Mouse (Mus musculus): ENCODE data around the gene Col12a1. TPM values are rescaled to one million over a fixed set of nuclear protein-coding genes. Genes with fewer than 3 reads are reported as not detected.
A peak's percentile ranks its signal among the peaks of the same experiment; 100 is the strongest.
"Not testable (repeated sequence)": the region's sequence is repeated elsewhere in the genome, so short reads cannot be mapped to it uniquely, and the experiment has no call there.

Gene Col12a1
- total RNA-seq, 2 experiments from 2014 or later = 10.9 to 15.5 TPM

DNA sequence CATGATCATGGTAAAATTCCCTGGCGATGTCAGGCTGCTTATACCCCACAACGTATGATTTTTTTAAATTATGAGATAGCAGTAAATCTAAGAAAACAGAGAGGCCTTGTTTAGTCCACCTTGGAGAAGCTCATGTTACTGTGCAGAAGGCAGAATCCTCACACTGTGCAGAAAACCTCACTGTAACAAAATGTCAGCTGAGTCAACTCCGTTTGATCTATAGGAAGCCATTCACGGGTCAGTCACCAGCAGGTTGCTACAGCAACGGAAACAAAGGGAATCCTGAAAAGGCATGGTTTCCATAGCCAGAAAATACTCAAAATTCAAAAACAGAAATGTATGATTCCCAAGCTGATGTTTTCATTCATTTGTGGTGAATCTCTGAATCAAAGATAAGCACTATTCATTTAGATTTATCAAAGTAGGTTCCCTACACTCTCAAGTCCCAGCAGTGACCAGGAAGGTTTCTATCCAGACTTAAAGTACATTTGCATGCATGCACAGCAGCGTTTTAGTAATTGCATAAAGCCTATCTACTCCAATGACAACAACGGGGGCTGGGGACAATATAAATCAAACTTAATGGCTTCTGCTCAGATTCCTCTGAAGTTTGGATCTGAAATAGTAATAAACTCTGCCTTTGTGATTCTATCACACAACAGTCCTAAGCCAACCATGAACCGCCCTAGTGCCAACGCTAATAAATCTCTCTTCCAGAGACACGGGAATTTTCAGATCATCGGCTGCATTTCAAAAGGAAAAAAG, 28.7 kb downstream of the Col12a1 start:
- DNase-seq (ENCODE audit: low spot score in 2 of 2) = no peak

- no peak for DNase-seq (ENCODE audit: low spot score in 2 of 2)
Measured at GRCm38 (mm10) chr9:79689342-79689741, 29.3 kb downstream of the Col12a1 start.

DNA sequence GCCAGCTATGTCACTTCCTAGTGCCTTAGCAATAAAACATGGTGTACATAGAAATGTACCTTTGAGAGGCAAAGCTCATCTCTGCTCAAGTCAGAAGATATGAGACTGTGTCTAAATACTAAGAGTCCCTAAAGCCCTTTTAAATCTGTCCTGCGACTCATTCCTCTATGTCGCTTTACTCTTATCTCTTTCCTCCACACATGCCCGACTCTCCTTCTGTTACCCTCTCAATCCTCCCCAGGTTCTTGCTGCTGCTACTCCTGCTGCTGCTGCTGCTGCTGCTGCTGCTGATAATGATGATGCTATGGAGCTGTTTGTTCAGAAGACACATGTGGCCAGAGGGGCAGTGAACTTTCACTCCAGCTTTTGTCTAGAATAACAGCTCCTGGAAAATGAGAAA, 31.4 kb downstream of the Col12a1 start:
- no peak for DNase-seq (ENCODE audit: low spot score in 2 of 2)

DNA sequence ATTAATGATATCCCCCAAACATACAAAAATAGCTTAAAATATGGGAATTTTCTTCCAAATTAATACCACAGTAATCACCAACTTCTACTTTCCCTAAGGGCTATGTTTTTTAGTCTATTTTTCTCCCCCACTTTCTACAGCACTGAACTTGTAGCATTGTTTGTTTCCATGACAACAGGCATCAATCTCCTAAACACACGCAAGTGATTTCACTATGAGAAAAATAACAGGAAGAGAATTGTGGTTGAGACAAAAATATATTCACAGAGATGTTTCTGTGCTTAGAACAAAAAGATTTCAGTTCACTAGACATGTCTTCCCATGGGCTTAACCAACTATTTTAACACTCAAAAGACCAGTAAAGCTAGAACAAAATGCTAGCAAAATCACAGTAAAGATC, 32.6 kb downstream of the Col12a1 start:
- no peak for DNase-seq (ENCODE audit: low spot score in 2 of 2)

- no peak for DNase-seq (ENCODE audit: low spot score in 2 of 2)
Measured at GRCm38 (mm10) chr9:79680453-79681240, 38.0 kb downstream of the Col12a1 start.

GRCm38 (mm10) chr9:79668806-79669205, 49.8 kb downstream of the Col12a1 start:
- DNase-seq (ENCODE audit: low spot score in 2 of 2) = not testable (repeated sequence)

- no peak for DNase-seq (ENCODE audit: low spot score in 2 of 2)
Measured at GRCm38 (mm10) chr9:79653327-79654150, 65.1 kb downstream of the Col12a1 start.

GRCm38 (mm10) chr9:79648587-79648986, 70.0 kb downstream of the Col12a1 start:
- DNase-seq (ENCODE audit: low spot score in 2 of 2) = peak in 1 of 2 experiments; percentile 11

DNA sequence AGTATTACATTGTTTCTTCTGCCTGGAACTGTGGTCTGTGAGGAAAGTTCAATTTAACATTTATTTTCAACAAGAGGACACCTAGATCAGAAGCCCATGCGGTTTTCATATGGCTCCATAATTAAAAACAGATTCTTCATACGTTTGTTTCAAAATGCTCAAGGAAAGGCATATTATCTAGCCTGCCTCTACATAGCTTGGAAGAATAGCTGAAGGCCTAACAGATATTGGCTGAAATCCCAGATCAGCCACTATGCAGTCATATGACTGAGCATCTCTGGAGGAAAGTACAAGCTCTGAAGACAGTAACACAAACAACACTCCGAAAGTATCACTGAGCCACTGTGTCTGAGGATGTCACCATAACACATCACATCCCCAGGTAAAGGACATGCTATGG, 72.9 kb downstream of the Col12a1 start:
- no peak for DNase-seq (ENCODE audit: low spot score in 2 of 2)

DNA sequence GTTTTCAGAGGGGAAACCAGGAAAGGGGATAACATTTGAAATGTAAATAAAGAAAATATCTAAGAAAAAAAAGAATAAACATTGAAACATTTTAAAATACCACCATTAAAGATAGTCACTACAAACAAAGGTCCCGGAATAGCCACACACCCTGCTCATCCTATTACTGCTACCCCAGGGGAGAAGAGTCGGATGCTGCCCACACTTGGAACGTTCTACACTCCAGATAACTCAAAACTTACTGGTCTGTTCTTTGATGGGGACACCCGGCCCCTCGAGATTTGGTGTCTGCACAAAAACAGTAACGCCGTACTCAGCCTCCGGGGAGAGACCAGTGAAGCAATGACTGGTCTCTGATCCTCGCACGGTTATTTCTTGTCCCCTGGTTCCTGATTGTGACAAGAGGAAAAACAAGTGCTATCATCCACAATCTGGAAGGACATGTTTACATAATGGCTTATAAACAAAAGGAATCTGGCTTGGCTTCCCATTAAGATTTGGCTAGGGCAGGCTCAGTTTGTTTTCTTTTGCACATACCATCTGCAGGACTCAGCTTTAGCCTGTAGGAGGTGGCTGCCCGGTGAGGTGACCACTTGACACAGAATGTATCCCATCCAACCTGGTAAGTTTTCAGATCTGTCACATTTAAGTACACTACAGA, 79.1 kb downstream of the Col12a1 start:
- no peak for DNase-seq (ENCODE audit: low spot score in 2 of 2)

GRCm38 (mm10) chr9:79637879-79638278, 80.8 kb downstream of the Col12a1 start:
- no peak for DNase-seq (ENCODE audit: low spot score in 2 of 2)

DNA sequence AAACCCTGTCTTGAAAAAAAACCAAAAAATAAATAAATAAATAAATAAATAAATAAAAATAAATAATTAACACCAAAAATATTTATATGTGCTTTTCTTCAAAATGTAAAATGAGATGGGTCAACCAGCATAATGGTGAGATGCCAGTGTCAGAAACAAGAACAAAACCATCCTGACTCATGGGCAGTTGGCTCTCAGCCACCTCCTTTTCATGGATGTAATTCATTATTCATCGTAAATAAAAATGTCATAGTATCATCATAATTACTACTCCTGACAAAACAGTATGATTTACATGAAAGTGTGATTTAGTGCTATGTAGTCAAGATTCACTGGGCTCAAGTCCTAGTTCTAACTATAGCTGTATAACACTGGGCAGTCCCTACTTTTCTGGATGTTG, 84.6 kb downstream of the Col12a1 start:
- DNase-seq (ENCODE audit: low spot score in 2 of 2) = no peak

DNA sequence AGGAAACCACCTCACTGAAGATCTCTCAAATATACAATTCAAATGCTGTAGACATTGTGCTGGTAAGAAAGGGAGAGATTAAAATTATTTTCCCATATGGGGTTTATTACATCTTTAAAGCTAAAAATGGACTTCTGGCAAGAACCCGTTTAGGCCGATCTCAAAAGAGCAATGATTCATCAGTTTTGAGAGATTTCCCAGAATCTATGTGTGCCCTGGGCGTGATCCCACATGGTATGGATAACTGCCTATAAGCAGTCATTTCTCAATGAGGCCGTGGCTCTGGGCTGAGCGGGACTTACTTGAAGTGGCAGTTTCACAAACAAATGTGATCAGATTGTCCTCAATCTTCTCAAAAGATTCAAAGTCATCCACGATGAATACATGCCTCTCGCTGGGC, 87.4 kb downstream of the Col12a1 start:
- DNase-seq (ENCODE audit: low spot score in 2 of 2) = no peak

GRCm38 (mm10) chr9:79618839-79619597, 99.6 kb downstream of the Col12a1 start:
- DNase-seq (ENCODE audit: low spot score in 2 of 2) = no peak

- no peak for DNase-seq (ENCODE audit: low spot score in 2 of 2)
Measured at GRCm38 (mm10) chr9:79617336-79617735, 101.3 kb downstream of the Col12a1 start.

DNA sequence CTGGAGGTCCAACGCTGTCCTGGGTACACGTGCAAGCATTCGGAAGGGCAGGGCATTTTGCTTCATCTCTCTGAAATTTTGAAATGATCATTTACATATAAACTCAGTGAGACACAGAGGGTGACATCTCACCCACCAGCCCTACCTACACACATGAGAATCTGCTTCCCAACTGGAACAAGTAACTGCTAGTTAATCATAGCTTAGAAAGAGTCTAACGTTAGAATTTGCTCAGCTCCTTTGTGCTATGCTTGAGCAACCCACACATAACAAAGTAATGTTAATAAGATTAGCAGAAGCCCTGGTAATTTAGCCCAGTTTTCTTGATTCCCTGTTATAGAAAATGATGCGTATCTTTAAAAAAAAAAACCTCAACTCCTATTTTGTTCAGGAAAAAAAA, 102.6 kb downstream of the Col12a1 start:
- no peak for DNase-seq (ENCODE audit: low spot score in 2 of 2)

DNA sequence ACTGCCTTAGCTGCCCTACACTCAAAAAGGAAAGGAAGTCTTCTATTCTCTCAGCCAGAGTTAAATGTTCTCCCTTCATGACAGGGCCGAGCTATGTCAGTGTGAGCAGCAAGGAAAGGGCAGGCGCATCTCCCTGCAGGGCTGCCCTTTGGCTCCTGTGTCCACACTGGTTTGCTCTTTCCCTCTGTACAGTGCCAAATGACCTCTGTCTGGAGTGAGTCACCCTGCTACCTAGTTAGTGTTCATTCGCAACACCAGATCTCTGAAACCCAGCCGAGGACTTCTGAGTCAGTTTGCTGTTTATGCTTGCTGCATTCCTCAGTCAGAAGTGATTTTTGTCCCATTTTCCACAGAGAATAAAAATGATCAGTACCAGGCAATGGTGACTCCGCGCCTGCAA, 108.3 kb downstream of the Col12a1 start:
- DNase-seq (ENCODE audit: low spot score in 2 of 2) = no peak

GRCm38 (mm10) chr9:79609661-79610060, 109.0 kb downstream of the Col12a1 start:
- no peak for DNase-seq (ENCODE audit: low spot score in 2 of 2)

- DNase-seq (ENCODE audit: low spot score in 2 of 2) = no peak
Measured at GRCm38 (mm10) chr9:79608795-79609194, 109.8 kb downstream of the Col12a1 start.

DNA sequence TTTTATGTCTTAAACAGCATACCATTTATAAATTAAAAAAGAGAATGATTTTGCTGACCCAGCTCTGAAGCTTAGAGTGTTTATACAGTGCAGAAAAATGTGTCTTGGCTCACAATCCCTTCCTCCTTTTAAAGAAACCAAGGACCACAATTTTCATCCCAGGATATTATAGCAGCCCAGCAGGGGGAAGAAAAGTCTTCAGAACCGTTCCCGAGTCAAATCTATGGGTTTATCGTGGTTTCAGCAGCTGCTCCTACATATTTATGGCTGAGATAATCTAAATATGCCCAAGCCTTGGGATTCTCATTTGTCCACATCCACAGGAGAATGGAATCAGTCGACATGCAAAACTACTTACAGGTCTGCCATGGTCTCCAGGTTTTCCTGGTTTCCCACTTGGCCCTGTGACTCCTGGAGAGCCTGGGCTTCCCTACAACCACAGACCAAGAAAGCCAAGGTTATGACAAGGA, 110.5 kb downstream of the Col12a1 start:
- no peak for DNase-seq (ENCODE audit: low spot score in 2 of 2)

All from layer of hippocampus, postnatal 10 days (tissue).